Mouse (Mus musculus) hindlimb bud, embryonic 11.5 days (tissue): Measurements from ENCODE around the gene C5ar1.
"Not testable (repeated sequence)": the region's sequence is repeated elsewhere in the genome, so short reads cannot be mapped to it uniquely, and the experiment has no call there.

Source experiments
- DNase-seq: peaks from one replicate; pipeline ENCODE4 v3.0.0-alpha.2; 2012; ENCODE audit warnings: low read depth, low spot score; ENCODE audit errors: extremely low spot score

The C5ar1 gene

GRCm38 (mm10) chr7:16274922-16275890 lies 15.9 kb upstream of the C5ar1 start:
- no peak for DNase-seq

DNA sequence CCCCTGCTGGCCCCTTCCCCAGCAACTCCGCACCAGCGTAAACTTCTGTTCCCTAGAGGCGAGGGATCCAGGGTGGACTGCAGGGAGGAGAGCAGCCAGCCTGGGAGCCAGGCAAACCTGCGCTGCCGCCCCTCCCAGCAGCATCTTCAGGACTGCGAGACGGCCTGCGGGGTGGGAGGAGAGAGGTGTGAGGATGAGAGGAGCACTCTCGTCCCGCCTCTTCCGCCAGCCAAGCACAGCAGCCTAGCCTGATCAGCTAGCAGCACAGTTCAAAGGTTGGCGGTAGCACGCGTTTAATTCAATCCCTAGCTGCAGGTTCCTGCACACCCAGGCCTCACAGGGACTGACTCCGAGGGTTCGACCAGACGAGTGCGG lies 14.4 kb upstream of the C5ar1 start:
- DNase-seq: no peak

DNA sequence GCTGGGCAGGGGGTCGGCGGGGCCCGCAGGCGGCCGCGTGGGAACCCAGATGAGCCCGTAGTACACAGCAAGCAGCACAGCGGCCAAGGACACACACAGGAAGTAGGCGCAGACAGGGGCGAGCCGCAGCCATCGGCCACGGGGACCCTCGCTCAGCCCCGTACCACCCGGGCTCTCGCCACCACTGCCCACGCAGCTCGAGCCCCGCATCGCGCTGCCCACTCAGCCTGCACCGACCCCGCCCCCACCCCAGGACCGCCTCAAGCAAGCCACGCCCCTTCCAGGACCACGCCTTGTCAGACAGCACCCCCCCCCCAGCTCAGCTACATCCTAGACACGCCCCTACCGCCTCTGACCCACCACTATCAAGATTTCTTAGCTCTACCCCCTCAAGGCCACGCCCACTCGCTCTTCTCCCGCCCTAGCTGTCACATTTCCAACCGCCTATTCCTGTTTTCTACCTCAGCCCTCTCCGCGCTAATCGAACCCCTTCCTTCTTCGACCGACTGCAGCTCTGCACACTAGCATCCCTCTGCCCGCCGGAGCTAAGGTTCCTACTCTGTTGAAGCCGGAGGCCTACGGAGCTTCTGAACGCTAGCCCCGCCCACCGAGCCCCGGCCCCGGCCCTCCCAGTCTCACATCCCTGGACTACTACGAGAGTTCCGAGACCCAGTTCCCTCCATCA lies 13.9 kb upstream of the C5ar1 start, which contains the start of gene Inafm1:
Gene Inafm1, minus strand, starts transcription at position 537 of the 685 bp plus-strand sequence.
- DNase-seq: no peak

DNA sequence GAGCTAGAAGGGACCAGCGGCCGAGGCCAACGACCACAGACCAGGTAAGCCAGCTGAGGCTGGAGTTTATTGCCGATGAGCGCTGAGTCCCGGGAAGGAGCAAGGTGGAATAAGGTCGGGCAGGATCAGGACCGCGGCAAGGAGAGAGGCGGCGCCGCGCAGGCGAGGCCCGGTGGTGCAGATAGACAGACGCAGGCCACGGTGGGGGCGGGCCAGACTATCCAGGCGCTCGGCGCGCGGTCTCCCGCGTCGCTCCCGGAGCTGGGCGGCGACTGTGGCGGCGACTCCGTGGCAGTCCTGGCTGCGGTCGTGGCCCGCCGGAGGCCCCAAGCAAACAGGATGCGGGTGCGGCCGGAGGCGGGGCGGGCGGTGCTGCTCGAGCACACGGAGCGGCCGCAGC lies 13.3 kb upstream of the C5ar1 start:
- no peak for DNase-seq

DNA sequence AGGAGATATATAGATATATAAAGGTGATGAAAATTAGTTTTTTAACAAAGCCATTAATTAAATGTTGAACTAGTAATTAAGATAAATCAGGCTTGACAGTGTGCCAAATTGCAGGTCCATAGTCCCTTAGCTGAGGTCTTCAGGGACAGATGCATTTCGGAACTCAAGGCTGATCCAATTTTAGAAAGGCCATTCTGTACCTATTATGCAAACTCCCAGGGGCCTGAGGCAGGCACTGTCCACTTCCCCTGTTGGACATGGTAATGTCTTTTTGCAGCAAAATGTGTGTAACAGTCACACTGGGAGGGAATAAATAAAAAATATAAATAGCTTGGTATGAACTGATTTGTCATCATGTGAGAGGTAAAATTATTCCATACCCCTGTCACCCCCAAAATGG lies 11.8 kb upstream of the C5ar1 start:
- no peak for DNase-seq

DNA sequence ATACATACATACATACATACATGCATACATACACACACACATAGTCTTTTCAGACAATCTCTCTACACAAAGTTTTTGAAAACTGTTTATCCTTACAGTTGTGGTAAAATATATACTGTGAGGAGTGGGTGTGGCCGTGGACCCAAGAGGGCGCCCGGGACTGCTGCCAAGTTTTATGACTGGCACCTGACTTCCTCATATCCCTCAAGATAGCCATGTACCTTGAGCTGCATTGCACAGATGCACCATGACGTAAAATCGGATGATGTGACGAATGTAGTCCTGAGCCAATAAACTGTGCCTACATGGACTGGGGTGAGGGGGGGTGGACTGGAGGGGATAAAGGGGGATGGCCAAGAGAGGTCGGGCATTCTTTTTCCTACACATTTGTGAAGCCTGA lies 7.3 kb upstream of the C5ar1 start:
- DNase-seq: not testable (repeated sequence)

GRCm38 (mm10) chr7:16265856-16266255 lies 6.5 kb upstream of the C5ar1 start:
- DNase-seq: no peak

- no peak for DNase-seq
Observed at GRCm38 (mm10) chr7:16263843-16264242, 4.5 kb upstream of the C5ar1 start.

DNA sequence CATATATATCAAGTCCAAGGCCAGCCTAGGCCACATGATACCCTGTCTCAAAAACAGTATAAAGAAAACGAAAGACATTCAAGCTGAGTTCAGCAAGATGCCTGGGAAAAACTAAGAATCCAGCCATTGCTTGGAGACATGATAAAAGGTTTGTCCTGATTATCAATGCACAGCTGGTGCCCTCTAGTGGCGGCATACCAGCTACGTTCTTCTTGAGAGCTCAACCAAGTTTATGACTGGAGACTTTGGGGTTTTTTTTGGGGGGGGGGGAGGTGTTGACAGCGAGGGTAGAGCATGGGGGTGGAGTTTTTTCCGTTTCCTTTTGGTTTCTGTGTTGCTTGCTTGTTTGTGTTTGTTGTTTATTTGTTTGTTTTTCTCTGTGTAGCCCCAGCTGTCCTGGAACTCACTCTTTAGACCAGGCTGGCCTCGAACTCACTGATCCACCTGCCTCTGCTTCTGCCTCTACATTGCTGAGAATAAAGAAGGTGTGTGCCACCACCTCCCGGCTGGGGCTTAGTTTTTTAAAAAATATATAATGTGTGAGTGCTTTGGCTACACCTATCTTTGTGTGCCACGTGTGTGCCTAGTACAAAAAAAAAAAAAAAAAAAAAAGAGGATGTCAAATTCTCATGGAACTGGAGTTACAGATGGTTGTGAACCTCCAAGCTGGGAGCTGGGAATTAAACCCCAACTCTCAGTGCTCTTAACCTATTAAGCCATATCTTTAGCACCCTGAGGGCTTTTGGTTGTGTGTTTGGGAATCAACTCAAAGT lies 3.9 kb upstream of the C5ar1 start:
- peak; percentile 37 for DNase-seq

DNA sequence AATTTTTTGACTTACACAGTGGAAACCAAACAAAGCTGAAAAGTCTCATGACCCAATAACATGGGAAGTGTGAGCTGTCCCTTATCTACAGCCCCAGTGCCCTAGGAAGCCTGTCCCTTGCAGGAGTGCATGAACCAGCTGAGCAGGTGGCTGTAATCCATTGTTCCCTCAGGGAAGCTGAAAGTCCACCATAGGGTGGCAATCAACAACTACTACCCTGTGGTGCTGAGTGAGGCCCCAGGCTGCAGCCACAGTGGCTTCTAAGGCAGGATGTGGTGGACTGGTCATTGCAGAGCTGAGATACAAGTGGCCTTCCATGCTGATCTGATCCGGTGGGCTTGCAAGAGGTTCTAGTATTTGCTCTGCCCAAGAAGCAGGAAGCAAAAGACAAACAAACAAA lies 1.8 kb upstream of the C5ar1 start:
- DNase-seq: no peak

- no peak for DNase-seq
Observed at GRCm38 (mm10) chr7:16257830-16258229, 1.5 kb downstream of the C5ar1 start.

- not testable (repeated sequence) for DNase-seq
Observed at GRCm38 (mm10) chr7:16255963-16256362, 3.4 kb downstream of the C5ar1 start.

GRCm38 (mm10) chr7:16254195-16254594 lies 5.1 kb downstream of the C5ar1 start:
- no peak for DNase-seq

DNA sequence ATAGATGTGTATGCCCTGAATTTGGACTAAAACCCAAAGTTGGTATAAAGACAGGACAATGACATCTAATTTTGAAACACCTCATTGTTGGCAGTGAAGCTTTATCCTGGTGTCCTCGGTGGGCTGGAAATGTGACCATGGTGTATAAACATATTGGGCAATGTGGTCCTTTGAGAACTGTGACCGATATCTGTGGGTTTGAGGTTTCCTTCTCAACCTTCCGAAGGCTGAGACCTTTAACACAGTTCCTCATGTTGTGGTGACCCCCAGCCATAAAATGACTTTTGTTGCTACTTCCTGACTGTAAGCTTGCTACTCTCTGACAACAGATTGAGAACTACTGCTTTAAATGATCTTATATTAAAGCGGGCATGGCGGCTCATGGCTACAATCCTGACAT lies 8.7 kb downstream of the C5ar1 start:
- DNase-seq: no peak

GRCm38 (mm10) chr7:16245958-16246357 lies 13.4 kb downstream of the C5ar1 start:
- DNase-seq: no peak

DNA sequence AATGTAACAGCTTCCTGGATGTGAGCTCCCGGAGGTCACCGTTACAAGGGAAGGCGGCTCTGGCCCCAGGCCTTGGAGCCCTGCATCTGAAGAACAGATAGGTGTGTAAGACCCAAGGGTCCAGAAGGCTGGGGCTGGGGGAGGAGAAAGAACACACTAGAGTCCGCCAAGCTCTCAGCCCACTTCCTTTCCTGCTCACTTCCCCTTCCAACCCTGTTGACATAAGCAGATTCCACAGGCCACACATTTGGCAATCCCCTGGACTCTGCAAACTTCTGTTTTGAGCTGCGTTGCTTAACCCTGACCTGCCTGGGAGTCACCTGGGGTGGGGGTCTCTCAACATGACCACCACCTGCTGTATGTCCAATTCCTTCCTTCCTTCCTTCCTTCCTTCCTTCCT lies 15.3 kb downstream of the C5ar1 start, which contains the start of gene C5ar2:
Gene C5ar2, minus strand, starts transcription at position 88 of the 400 bp plus-strand sequence.
- DNase-seq: no peak

DNA sequence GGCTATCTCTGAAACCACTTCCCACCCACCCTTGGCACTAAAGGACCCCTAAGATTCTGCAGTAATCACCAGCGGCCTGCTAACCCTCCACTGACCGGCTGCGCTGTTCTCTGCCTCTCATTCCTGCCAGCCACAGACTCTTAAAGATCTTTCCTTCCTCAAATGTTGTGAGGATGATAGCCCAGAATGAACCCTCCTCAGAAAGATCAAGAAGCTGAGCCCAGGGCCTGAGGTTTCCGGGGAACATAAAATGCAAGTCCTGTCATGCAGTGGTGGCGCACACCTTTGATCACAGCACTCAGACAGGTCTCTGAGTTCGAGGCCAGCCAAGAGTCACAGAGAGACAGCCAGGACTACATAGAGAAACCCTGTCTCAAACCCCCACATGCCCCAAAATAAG lies 17.1 kb downstream of the C5ar1 start:
- DNase-seq: no peak

GRCm38 (mm10) chr7:16241787-16242186 lies 17.6 kb downstream of the C5ar1 start:
- DNase-seq: no peak

- DNase-seq: no peak
Observed at GRCm38 (mm10) chr7:16240978-16241303, 18.4 kb downstream of the C5ar1 start.

- no peak for DNase-seq
Observed at GRCm38 (mm10) chr7:16240281-16240977, 18.9 kb downstream of the C5ar1 start.

- DNase-seq: no peak
Observed at GRCm38 (mm10) chr7:16239554-16239997, 19.8 kb downstream of the C5ar1 start.
